Mouse (Mus musculus): ENCODE data around the gene Irx2. TPM values are rescaled to one million over a fixed set of nuclear protein-coding genes. Genes with fewer than 3 reads are reported as not detected.

The Irx2 gene
- polyA plus RNA-seq, 1 experiment from 2014 or later: 15.3 TPM

- ATAC-seq (ENCODE audit: insufficient number of reproducible peaks, low FRiP score): peak; percentile 24
- peak overlapping the region; percentile 62 for H3K4me3 ChIP-seq
- no peaks in the 10 kb centered on the region for H3K36me3 ChIP-seq
- peak overlapping the region; percentile 77 for H3K4me2 ChIP-seq
- H3K9ac ChIP-seq: peak overlapping the region; percentile 72
- H3K4me1 ChIP-seq (replicated peaks): peaks cover 42% of the 10 kb centered on the region
- H3K9me3 ChIP-seq (replicated peaks): no peaks in the 10 kb centered on the region
- 1% methylated on average over 42 of the region's 42 CpGs for WGBS
- H3K27ac ChIP-seq (ENCODE audit: poor library complexity, severe bottlenecking): peak overlapping the region; percentile 75
- peaks cover 75% of the 10 kb centered on the region for H3K27me3 ChIP-seq (replicated peaks)
These were observed 964 bp upstream of the Irx2 start for GRCm38 (mm10) chr13:72627391-72628321.

DNA sequence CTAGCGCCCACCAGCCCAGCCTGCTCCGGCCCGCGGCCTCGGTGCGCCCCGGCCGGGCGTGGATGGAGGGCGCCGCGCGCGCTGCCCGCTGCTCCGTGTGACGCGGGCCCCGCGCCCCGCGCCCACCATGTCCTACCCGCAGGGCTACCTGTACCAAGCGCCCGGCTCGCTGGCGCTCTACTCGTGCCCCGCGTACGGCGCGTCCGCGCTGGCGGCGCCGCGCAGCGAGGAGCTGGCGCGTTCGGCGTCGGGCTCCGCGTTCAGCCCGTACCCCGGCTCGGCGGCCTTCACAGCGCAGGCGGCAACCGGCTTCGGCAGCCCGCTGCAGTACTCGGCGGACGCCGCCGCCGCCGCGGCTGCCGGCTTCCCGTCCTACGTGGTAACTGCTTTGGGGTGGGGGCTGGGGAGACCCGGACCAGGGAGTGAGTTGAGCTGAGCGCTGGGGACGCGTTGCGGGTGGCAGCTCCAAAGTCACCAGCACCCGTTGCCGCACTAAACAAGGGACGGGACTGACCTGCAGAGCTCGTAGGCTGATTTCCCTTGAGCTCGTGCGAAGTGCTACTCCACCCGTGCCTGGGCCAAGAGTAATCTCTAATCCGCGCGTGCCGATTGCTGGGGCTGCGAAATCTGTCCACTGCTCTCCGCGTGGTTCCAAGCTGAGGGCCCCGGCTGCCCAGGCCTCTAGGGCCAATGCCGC is 463 bp downstream of the Irx2 start:
- 2% methylated on average over 88 of the region's 88 CpGs for WGBS
- Histone ChIP-seq H3K27me3 (replicated peaks) (peaks cover 72% of the 10 kb centered on the region), H3K9me3 (replicated peaks) (no peaks in the 10 kb centered on the region), H3K4me2 (peak overlapping the region; percentile 77), H3K27ac (ENCODE audit: poor library complexity, severe bottlenecking) (peak overlapping the region; percentile 61), H3K4me1 (replicated peaks) (peaks cover 37% of the 10 kb centered on the region), H3K36me3 (no peaks in the 10 kb centered on the region), H3K4me3 (peak overlapping the region; percentile 62), H3K9ac (peak overlapping the region; percentile 77)
- no peak; the same call in 1 of the 2 replicates for ATAC-seq (ENCODE audit: insufficient number of reproducible peaks, low FRiP score)

DNA sequence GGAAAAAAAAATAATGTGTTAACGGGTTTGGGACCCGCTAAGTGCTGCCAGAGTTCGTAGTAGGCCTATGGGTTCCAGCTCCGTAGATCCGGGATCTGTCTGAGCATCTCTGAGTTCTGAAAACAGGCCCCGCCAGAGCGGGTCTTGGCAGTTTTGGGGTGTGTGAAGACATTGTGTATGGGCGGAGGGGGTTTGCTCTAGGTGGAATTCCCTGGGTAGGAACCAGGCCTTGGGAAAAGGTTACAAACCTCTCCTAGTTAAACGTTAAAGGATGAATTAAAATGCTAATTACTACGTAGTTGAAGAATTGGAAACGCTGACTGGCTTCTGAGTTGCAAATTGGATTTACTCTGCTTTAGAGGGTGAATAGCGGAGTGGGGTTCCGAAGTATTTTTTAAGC is 1.2 kb downstream of the Irx2 start:
- peaks cover 32% of the 10 kb centered on the region for H3K4me1 ChIP-seq (replicated peaks)
- peak overlapping the region; percentile 61; the same call in 1 of the 2 replicates for H3K27ac ChIP-seq (ENCODE audit: poor library complexity, severe bottlenecking)
- WGBS: 3% methylated on average over 13 of the region's 13 CpGs
- no peak for ATAC-seq (ENCODE audit: insufficient number of reproducible peaks, low FRiP score)
- H3K4me3 ChIP-seq: peak overlapping the region; percentile 62
- peaks cover 79% of the 10 kb centered on the region for H3K27me3 ChIP-seq (replicated peaks)
- no peaks in the 10 kb centered on the region for H3K36me3 ChIP-seq
- H3K9me3 ChIP-seq (replicated peaks): no peaks in the 10 kb centered on the region
- H3K9ac ChIP-seq: peak overlapping the region; percentile 77
- peak overlapping the region; percentile 77 for H3K4me2 ChIP-seq

DNA sequence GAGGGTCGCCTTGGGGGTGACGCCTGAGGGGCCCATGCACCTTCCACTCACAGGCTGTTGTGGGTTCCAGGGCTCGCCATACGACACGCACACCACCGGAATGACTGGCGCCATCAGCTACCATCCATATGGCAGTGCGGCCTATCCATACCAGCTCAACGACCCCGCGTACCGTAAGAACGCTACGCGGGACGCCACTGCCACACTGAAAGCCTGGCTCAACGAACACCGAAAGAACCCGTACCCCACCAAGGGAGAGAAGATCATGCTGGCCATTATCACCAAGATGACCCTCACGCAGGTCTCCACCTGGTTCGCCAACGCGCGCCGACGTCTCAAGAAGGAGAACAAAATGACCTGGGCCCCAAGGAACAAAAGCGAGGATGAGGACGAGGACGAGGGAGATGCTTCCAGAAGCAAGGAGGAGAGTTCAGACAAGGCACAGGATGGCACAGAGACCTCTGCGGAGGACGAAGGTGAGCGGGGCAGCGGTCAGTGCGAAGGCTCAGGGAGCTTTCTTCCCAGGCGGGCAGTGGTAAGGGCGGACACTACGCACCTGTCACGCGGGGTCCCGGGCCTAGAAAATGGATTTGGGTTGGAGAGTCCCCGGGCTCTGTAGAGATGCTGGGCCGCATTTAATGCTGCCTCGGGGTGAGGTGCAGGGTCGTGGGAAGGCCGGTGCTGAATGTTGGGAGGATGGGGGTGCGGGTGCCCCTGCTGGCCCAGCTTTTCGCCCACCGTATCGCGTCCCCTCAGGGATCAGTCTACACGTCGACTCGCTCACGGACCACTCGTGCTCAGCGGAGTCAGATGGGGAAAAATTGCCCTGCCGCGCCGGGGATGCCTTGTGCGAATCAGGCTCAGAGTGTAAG is 2.1 kb downstream of the Irx2 start:
- WGBS: 4% methylated on average over 60 of the region's 60 CpGs
- Histone ChIP-seq H3K27me3 (replicated peaks) (peaks cover 81% of the 10 kb centered on the region), H3K4me2 (peak overlapping the region; percentile 77), H3K4me3 (peak overlapping the region; percentile 62), H3K27ac (ENCODE audit: poor library complexity, severe bottlenecking) (no peak overlapping the region), H3K9ac (peak overlapping the region; percentile 57), H3K4me1 (replicated peaks) (peaks cover 26% of the 10 kb centered on the region), H3K9me3 (replicated peaks) (no peaks in the 10 kb centered on the region), H3K36me3 (no peaks in the 10 kb centered on the region)
- no peak for ATAC-seq (ENCODE audit: insufficient number of reproducible peaks, low FRiP score)

GRCm38 (mm10) chr13:72631373-72632021 is 2.9 kb downstream of the Irx2 start:
- Histone ChIP-seq H3K4me3 (peak overlapping the region; percentile 62), H3K36me3 (no peaks in the 10 kb centered on the region), H3K27me3 (replicated peaks) (peaks cover 82% of the 10 kb centered on the region), H3K27ac (ENCODE audit: poor library complexity, severe bottlenecking) (no peak overlapping the region), H3K9ac (peak overlapping the region; percentile 57), H3K9me3 (replicated peaks) (no peaks in the 10 kb centered on the region), H3K4me1 (replicated peaks) (peaks cover 26% of the 10 kb centered on the region), H3K4me2 (peak overlapping the region; percentile 77)
- no peak for ATAC-seq (ENCODE audit: insufficient number of reproducible peaks, low FRiP score)
- WGBS: 2% methylated on average over 61 of the region's 62 CpGs

DNA sequence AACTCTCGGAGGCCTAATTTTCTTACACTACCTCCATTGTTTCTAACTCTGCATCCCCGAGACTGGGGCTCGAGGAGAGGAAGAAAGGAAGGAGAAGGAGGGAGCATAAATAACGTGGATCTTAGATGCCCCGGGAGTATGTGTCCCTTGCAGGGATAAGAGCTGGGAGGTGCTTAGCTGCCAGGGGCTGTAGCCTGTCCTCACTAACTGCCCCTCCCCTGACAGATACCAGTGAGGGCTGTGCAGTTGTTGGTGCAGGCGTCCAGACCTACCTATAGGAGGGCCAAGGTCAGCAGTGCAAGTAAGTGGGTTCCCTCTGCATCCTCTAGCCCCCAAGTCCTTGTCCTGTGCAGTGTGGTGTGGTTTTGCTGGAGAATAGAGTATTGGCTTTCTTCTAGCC is 3.7 kb downstream of the Irx2 start:
- Histone ChIP-seq H3K27ac (ENCODE audit: poor library complexity, severe bottlenecking) (no peak overlapping the region), H3K4me2 (peak overlapping the region; percentile 77), H3K36me3 (no peaks in the 10 kb centered on the region), H3K4me1 (replicated peaks) (peaks cover 25% of the 10 kb centered on the region), H3K27me3 (replicated peaks) (peaks cover 79% of the 10 kb centered on the region), H3K4me3 (peak overlapping the region; percentile 62), H3K9me3 (replicated peaks) (no peaks in the 10 kb centered on the region), H3K9ac (no peak overlapping the region)
- no peak for ATAC-seq (ENCODE audit: insufficient number of reproducible peaks, low FRiP score)
- WGBS: 16% methylated on average over 6 of the region's 6 CpGs

DNA sequence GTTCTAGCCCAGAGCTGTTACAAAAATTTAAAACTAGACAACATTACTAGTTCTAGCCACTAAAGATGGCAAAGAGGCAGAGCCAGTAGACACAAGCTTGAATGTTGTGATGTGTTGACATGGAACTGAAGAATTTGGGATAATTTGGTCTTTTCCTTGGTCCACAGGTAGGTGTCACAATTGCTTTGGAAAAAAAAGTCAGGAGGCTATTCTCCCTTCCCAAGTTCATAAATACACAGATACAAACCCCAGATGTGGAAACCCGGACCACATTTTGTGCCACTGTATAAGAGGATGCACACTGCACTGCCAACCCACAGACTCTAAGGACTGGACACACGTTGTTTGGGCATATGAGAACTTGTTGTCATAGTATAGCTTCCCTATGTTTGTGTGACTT is 4.5 kb downstream of the Irx2 start:
- H3K9me3 ChIP-seq (replicated peaks): no peaks in the 10 kb centered on the region
- H3K4me1 ChIP-seq (replicated peaks): peaks cover 20% of the 10 kb centered on the region
- no peak for ATAC-seq (ENCODE audit: insufficient number of reproducible peaks, low FRiP score)
- H3K4me2 ChIP-seq: peak overlapping the region; percentile 77
- no peaks in the 10 kb centered on the region for H3K36me3 ChIP-seq
- no peak overlapping the region for H3K9ac ChIP-seq
- H3K4me3 ChIP-seq: peak overlapping the region; percentile 62
- 39% methylated on average over 2 of the region's 2 CpGs for WGBS
- no peak overlapping the region for H3K27ac ChIP-seq (ENCODE audit: poor library complexity, severe bottlenecking)
- H3K27me3 ChIP-seq (replicated peaks): peaks cover 79% of the 10 kb centered on the region

- 31% methylated on average over 7 of the region's 7 CpGs for WGBS
- peaks cover 23% of the 10 kb centered on the region for H3K4me1 ChIP-seq (replicated peaks)
- H3K4me3 ChIP-seq: no peak overlapping the region
- peaks cover 80% of the 10 kb centered on the region for H3K27me3 ChIP-seq (replicated peaks)
- H3K4me2 ChIP-seq: 0 out of 2 replicates have a peak overlapping the region, but pooled peaks have one; percentile 5
- no peaks in the 10 kb centered on the region for H3K9me3 ChIP-seq (replicated peaks)
- H3K36me3 ChIP-seq: no peaks in the 10 kb centered on the region
- no peak overlapping the region for H3K9ac ChIP-seq
- no peak for ATAC-seq (ENCODE audit: insufficient number of reproducible peaks, low FRiP score)
- no peak overlapping the region for H3K27ac ChIP-seq (ENCODE audit: poor library complexity, severe bottlenecking)
These were observed 6.2 kb downstream of the Irx2 start for GRCm38 (mm10) chr13:72634752-72635315.

GRCm38 (mm10) chr13:72636331-72636851 is 7.8 kb downstream of the Irx2 start:
- WGBS: 10% methylated on average over 20 of the region's 20 CpGs
- Histone ChIP-seq H3K4me2 (no peak overlapping the region), H3K4me3 (no peak overlapping the region), H3K4me1 (replicated peaks) (peaks cover 22% of the 10 kb centered on the region), H3K9me3 (replicated peaks) (no peaks in the 10 kb centered on the region), H3K27ac (ENCODE audit: poor library complexity, severe bottlenecking) (no peak overlapping the region), H3K27me3 (replicated peaks) (peaks cover 88% of the 10 kb centered on the region), H3K36me3 (no peaks in the 10 kb centered on the region), H3K9ac (no peak overlapping the region)
- no peak for ATAC-seq (ENCODE audit: insufficient number of reproducible peaks, low FRiP score)

DNA sequence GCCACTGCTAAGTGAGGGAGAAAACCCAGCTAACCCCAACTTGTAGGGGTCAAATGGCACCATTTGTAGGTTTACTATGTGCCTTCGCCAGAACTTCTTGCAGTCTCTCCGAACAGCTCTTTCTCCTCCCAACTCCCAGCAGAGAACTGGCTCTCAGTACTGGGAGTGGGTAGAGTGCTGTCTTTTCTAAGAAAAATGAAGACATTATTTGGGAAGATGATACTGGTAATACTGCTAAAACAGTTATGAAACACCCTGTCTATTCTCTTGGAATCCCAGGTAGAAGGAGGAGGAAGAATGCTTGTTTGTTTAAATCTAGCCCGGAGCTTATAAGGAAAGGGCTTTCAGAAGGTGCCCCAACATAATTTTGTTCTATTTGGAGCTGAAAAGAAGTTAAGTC is 8.9 kb downstream of the Irx2 start:
- Histone ChIP-seq H3K27me3 (replicated peaks) (peaks cover 86% of the 10 kb centered on the region), H3K36me3 (no peaks in the 10 kb centered on the region), H3K27ac (ENCODE audit: poor library complexity, severe bottlenecking) (no peak overlapping the region), H3K9ac (no peak overlapping the region), H3K9me3 (replicated peaks) (no peaks in the 10 kb centered on the region), H3K4me2 (no peak overlapping the region), H3K4me3 (no peak overlapping the region), H3K4me1 (replicated peaks) (peaks cover 17% of the 10 kb centered on the region)
- WGBS: 16% methylated on average over 3 of the region's 3 CpGs
- no peak for ATAC-seq (ENCODE audit: insufficient number of reproducible peaks, low FRiP score)
